Mouse (Mus musculus) fat pad, adult 2 months (tissue): ENCODE measurements around the gene Ccdc88c.

Source experiments
- DNase-seq: peaks from one replicate; pipeline ENCODE4 v3.0.0-alpha.2; 2011; ENCODE audit warnings: low read depth, low spot score; ENCODE audit errors: extremely low read depth

Gene Ccdc88c

DNA sequence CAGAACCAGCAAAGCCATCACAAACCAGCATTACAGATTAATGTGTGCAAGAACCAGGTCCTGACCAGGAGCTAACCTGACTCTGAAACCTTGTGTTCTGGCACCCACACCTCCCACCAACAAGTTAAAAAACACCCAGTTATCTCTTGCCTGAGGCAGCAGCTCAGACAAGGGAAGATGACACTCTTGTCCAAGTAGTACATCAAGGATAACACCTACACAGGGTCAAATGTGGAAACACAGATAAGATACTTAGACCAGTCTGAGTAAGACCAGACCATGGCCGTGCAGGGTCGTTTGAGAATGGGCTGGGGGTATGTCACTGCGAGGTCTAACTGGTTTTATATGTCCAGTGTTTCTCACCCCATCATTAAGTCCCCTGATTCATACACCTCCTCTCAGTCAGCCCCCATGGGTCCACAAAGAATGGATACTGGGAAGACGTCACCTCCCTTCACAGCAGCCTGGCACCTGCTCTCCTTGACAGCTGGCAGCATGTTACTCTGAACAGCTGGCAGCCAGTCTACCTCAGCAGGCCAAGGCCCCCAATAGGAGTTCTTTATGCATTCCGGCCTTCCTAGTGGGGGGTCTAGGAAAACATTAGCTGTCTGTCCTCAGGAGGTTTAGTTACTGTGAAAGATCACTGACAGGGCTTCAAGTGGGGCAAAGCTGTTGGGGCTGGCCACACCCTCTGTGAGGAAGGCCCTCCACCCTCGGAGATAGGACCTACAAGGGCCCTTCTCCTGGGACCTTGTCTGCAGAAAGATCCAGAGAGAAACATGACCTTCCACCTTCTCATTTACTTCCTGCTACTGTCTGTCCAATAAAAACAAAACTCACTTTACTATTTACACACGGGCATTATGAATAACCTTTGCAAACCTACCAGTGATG is 29.5 kb downstream of the Ccdc88c start:
- DNase-seq = no peak

DNA sequence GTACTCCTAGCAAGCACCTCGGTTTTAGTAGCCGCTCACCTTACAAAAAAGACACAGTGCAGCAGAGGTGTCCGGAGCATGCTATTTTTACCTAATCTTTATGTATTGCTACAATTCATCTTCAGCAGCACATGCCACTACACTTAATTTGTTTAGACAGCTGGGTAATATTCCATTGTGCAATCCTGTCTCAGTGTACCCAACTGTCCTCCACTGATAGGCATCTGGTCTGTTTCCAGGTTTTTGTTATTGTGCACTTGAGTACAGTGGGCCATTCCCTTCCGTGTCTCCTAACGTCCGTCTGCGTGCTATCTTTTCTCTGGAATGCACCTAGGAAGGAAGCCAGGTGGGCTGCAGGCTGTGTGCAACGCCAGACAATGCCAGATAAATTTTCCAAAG is 30.3 kb downstream of the Ccdc88c start:
- DNase-seq = no peak

DNA sequence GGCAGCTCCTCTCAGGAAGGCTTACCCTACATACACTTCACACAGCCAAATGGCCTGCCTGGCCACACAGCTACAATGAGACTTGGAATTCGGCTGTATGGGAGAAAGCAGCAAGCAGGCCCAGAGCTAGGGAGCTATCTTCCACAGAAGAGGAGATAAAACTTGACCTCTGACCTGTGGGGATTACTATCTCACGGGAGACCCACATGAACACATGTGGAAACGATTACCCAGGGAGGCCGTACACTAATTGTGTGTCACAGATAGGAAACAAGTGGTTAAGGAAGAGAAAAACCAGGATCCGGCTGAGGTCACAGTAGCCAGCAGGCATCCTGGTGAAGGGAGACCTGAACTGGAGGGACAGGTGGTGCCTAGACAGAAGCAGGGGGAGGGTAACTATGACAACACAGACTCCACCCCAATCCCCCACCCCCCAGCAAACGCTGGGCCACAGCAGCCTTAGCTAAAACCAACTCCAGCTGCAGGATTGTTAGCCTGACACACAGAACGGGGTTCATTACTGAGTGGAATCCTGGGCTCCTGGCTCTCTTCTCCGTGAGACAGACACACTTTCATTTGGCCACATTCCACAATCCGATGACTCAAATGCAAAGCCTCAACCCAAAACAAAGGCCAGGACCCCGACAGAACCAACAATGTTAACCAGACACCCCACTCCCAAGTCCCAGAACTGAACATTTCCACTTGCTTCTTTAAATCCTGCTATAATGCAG is 30.9 kb downstream of the Ccdc88c start:
- no peak for DNase-seq

DNA sequence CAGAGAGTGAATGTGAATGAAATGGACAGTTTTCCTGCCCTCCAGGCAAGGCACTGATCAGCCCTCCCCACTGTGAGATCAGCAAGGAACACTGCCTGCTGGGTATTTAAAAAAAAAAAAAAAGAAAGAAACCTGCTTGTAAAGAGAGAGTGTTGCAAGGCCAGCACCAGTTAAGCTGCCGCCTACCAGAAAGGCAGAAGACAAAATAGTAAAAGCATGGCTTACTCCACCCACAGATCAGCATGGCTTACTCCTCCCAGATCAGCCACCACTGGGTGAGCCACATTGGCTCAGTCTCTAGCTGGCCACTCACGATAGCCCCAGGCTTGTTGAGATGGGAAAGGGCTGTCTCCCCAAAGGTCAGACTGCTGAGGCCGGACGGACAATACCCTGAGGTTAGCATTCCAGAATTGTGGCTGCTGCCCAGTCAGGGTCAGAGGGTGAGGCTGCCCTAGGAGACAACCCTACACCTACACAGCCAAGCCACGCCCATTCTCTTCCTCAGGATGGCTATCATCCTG is 32.4 kb downstream of the Ccdc88c start:
- DNase-seq = peak; percentile 86

DNA sequence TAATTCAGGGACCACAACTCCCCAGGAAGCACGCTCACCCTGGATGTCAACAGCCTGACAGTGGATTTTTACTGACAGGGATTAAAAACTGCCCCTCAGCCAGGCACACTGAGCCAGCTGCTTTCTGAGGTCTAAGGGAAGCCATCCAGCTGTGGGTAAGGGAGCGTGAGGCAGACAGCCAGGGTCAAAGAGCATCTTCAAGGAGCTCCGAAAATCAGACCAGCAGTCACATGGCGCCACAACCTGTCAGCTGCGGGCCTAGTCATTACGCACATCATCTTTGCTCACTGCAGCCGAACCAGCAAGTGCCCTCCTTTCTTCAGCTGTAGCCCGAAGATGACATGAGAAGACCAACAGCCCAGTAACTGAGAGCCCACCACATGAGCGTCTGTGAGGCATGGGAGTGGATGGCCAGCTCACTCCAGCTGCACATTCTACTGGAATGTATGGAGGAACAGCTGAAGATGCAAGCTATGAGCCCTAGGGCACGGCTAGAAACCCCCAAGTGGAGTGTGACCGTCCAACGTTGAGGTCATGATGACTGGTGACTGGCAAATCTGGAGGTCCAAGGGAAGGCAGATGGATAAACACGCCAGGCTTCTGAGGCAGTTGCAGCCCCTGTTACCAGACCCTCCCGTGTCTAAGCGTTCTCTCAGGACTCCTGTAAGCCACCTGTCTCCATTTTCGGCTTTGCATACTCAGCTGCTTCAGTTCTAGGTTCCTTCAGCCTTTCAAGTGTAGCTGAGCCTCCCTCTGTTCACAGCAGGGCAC is 33.1 kb downstream of the Ccdc88c start:
- no peak for DNase-seq

DNA sequence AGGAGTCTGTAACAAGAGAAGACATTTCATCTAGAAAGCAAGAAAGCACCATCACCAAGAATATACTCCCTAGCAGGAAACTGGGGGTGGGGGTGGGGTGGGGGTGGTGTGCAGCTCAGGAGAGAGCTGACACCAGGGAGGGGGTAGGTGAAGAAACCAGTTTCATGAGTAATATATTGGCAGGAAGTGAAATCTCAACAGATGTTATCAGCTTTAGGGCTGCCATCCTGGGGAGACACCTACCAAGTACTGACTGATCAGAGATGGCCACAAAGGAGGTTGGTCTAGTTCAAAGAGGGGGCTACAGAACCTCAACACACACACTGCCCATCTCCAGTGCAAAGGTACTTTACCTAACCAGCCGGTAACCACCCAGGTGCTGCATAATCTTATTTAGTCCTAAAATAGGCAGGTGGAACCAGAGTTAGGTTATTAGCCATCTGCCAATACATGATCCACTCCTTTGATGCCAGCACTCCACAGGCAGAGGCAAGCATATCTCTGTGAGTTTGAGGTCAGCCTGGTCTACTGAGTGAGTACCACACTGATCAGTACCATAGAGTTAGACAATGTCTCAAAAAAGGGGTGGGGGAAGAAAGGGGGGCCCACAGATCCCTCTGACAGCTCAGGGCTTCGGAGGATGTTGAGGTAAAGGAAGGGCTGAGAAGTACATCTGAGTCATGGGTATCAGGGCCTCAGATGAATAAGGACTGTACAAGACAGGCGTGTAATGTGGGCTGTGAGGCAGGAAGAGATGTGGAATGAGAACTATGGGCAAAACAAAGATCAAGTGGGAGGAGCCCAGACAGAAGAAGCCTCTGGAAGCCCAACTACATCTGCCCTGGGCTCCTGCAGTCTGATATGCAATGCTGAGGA is 34.5 kb downstream of the Ccdc88c start:
- DNase-seq = no peak

DNA sequence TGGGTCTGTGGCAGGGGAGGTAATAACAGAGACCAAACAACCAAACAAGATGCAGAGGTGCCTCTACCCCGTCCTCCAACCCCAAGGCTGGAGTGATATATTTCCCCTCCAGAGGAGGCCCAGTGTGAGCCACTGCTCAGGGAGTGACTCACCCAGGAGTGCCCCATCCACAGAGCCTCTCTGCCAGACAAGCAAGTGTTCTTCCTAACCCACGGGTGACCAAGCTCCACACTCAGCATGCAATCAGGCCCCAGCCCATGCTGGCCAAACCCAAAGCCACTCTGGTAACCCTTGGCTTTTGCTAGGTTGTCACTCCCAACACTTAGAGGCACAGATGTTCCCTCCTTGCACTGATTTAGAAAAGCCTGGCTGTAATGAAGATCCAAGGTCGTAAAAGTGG is 35.7 kb downstream of the Ccdc88c start:
- no peak for DNase-seq

DNA sequence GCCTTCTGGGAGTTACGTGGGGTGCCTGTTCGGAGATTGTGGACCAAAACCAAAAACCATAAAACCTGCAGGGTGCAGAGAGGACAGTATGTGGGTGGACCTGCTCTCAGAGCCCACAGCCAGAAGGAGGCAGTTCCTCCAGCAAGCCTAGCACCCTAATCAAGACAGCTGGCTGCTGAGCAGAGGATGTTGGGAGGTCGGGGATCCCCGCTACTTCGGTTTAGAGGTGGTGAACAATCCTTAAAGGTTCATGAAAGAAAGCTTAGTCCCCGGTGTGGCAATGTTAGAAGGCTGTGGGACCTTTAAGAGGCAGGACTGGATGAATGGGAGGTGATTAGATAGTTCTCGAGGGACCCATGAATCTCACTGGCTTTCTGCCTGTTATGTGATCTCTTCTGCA is 36.4 kb downstream of the Ccdc88c start:
- DNase-seq = no peak

DNA sequence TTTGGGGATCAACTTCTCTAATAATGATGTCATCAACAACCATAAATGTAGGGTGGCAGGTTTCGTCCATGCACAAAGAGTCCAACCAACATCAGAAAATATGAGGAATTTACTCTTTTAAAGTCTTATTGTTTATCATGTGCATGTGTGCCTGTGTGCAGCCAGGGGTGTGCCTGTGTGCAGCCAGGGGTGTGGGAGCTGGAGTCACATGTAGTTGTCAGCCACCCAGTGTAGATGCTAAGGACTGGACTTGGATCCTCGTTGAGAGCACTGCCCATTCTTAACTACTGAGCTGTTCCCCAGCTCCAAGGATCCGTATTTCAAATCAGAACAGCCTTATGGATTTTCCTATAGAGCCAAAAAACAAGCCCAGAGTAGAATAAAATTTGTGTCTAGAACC is 37.7 kb downstream of the Ccdc88c start:
- DNase-seq = no peak

DNA sequence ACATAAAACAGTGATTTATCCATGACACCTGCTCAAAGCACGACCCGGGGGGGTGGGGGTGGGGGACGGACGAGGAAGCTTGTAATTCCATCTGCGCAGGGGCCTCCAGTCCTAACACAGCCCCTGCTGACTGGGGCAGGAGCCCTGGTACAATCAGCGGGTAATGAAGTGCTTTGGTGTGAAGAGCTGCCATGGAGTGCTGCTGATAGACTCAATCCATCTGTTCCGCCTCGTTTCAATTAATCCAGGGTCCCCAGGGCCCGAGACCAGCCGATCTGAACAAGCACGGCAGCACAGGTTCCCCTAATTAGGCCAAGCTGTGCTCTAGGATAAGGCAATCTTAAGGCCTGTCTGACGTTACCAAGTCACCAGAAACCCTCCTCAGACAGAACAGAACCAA is 38.6 kb downstream of the Ccdc88c start:
- no peak for DNase-seq

DNA sequence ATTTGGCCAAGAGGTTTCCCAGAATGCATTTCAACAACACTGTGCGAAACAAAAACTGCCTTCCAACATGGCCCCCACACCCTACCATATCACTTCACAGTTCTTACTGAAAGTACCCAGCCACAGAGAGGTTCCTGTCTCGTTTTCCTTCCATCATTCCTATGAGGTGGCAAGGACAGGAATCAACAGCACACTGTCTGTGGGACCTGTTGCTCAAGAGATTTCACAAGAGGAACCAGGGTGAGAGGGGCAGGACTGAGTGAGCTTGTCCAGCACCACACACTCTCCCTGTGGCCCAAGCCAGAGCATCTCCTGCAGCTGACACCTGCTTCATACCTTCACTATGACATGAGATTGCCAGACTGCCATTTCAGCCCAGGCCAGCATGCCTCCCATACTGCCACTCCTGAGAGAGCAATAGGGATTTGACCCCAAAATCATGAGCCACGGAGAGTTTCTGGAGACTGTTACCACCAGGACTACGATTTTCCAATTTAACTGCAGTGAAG is 39.0 kb downstream of the Ccdc88c start:
- DNase-seq = no peak

DNA sequence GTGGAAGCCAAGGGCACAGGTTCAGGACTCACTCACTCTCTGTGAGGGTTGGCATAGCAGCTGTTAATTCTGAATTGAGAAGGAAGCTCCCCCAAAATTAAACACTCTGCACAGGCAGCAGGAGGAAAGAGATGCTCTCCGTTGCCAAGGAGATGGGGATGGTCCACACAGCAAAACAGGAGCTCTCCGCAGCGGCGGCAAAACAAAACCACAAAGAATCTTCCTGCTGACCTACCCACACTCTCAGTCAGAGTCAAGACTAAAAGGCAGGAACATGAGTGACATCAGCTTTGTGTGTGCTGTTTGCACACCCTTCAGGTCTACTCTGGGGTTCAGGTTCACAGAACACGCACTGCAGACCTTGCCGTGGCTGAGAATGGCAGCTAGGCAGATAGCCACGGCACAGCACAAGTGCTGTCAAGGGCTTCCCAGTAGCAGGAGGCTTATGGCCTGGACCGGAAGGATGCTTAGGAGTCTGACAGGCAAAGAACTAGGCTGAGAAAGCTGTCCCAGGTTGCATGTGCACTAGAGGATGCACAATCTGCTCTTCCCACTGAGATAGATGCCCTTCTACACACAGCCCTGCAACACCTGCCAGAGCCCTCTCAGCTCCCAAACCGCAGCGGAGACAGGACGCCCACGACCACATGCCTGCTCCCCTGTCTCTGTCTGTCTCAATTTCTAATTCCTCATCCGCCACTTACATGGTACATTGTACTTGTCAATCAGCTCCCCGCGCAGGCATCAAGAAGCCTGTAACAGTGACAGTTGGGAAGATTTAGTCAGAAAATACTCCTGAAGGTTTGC is 40.3 kb downstream of the Ccdc88c start:
- no peak for DNase-seq

DNA sequence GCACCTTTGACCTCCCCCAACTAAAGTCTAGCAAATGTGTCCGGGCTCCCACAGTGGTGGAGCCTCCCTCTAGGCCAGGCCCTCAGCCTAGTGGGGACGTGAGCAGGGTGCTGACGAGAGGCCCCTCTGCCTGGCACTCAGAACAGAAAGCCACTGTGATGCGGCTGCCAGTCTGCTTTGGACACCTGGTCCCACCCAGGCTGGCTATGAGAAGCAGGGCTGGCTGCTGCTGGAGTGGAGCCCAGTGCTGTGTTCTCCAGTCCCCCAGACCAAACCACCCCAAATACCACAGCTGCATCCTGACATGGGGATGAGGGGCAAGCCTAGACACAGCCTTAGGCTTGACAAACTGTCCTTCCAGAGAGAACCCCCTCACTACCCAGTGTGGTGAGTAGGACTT is 42.4 kb downstream of the Ccdc88c start:
- DNase-seq = no peak

DNA sequence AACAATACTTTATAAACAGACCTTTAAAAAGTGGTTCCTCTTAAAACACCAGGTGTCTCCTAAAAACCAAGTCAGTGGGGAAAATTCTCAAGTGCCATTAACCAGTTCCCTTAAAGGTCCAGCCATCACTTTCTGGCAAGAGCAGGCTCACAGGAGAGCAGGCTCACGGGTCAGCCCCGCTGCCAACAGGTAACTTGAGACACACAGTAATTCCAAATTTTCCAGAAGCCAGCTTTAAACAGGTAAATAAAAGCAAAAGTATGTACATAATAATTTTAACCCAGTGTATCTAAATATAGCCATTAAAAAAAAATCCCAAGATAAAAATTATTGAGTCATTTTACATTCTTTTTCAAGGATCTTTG is 43.1 kb downstream of the Ccdc88c start:
- DNase-seq = no peak

DNA sequence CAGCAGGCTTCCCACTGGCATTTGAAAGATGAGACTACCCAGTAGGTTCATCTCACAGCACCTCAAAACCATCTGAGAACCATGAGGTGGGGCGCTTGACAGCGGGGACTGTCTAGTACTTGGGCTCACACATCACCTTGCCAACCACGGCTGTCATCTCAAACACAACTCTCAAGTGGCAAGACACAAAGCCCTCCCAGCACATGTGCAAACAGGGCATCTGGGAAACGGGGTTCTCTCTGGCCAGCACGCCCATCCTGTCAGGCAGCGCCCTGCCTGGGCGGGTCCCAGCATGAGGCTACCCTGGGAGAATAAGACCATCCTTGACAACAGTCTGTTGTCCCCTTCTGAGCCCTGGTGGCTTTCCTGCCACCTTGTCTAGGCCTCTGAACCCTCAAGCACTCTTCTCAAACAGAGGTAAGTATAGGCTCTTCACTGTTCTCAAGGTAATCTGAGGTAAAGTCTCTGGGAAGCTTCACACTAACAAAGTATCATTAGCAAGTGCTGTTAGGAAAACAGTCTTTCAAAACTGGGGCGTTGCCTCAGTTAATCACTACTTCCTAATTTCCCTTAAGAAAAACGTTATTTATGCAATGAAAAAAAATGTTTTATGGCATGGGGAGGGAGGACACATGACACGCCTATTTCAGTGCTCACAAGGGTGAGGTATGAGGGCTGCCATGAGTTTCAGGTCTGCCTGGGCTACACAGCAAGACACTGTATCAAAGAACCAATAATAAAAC is 43.6 kb downstream of the Ccdc88c start:
- no peak for DNase-seq

DNA sequence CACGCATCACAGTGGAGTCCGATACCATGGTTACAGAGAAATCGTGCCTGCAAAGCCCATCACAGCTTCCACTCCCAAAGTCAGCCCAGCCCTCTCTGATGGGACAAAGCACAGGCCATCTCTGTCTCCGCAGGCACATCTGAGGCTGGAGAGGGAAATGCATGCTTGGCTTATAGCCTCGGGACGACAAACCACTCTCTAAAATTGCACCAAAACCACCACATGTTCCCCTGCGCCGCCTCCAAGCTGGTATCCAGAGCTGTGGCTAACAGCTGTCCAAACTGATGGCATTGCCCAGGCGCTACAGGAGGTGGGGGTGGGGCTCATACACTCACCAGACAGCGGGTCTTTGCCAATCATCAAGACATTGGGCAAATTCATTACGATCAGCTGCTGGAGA is 45.3 kb downstream of the Ccdc88c start:
- no peak for DNase-seq

DNA sequence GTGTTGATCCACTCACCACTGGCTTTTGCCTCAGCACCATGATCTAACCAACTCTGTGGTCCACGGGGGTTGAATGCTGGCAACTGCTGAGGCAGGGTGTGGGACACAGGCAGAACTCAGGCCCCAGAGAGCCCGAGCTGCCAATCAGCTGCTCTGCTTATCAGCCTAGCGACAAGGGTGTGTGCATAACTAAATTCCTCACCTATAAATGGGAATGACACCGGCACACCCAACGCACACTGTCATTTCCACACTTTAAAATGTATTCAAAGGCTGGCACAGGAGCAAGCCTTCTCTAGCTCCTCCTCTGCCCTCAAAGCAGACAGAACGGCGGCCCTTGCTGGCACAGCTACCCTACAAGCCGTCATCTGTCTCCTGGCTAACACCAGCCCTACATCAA is 46.6 kb downstream of the Ccdc88c start:
- no peak for DNase-seq

DNA sequence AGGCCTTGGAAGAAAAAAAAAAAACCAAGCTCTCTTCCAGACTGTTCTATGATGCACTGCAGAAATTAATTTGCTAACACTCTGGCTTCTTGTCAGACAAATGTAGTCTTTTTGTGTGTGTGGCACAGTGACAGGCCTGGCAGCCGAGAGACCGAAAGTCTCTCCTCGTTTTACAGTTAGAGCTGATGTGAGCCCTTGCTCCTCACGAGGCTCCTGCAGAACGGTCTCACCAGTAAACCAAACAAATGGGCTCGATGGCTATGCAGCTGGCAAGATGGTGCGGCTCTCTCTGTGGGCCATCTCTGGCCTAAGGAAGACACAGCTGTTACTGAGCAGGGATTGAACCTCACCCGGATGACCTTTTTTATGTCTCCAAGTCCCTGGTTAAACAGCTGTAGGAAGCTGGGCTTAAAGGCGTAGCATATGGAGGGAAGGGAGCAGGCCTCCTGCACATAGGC is 48.3 kb downstream of the Ccdc88c start:
- DNase-seq = no peak

DNA sequence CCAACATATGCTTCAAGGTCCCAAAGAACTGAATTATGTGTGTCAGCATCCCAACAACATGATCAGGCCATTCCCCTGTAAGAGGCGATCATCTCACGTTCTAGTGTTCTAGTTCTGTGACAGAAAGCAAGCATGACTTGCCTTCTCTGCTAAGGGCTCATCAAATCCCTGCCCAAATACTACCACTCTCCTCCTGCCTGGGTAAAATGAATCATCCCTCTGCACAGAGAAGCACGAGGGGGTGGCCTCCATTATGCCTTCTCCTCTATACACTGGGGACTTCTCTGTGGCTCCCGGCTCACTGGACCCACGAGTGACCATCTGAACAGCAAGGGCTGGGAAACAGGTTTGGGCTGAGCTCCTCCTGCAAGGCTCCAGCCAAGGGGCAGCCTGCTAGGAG is 49.2 kb downstream of the Ccdc88c start:
- no peak for DNase-seq
